Mouse (Mus musculus) small intestine, adult 2 months (tissue): ENCODE data around the gene Noc2l.
A peak's percentile ranks its signal among the peaks of the same experiment; 100 is the strongest.

ENCODE experiments used
- CTCF ChIP-seq: fragments of 200-500 bp; IDR thresholded peaks from 2 replicates; pipeline ENCODE4 v1.5.1; 2012; ENCODE audit warnings: low read depth, mild to moderate bottlenecking, control low read depth, inconsistent platforms, low read length, moderate library complexity, mixed read lengths; ENCODE audit not compliant: insufficient replicate concordance, insufficient read length; ENCODE audit errors: extremely low read depth
- POLR2A ChIP-seq: fragments of 200-500 bp; IDR thresholded peaks from 2 replicates; pipeline ENCODE4 v1.6.1; 2012; ENCODE audit warnings: low read depth, mild to moderate bottlenecking, control low read depth, inconsistent platforms, low read length, moderate library complexity

GRCm38 (mm10) chr4:156203001-156203412, 32.8 kb upstream of the Noc2l start, which contains the start of gene AW011738:
- TF ChIP-seq POLR2A, result peak; percentile 73
- no peak for TF ChIP-seq CTCF
